Mouse (Mus musculus) cerebellum, adult 2 months (tissue): ENCODE measurements at regions not wholly inside any gene's neighbourhood (a gene's known extent, or its start where the extent isn't known, plus 50 kb on each side); places are given as distances from the start of the nearest gene placed in this dataset.
A peak's percentile ranks its signal among the peaks of the same experiment; 100 is the strongest.
"Not testable (repeated sequence)": the region's sequence is repeated elsewhere in the genome, so short reads cannot be mapped to it uniquely, and the experiment has no call there.

Experiments
- CTCF ChIP-seq: fragments of 200-500 bp; IDR thresholded peaks from 2 replicates; pipeline ENCODE4 v1.5.1; 2011; ENCODE audit warnings: low read depth, mild to moderate bottlenecking, control low read depth, low read length, moderate library complexity, borderline replicate concordance; ENCODE audit not compliant: insufficient read depth
- POLR2A ChIP-seq: fragments of 200-500 bp; IDR thresholded peaks from 2 replicates; pipeline ENCODE4 v1.6.1; 2011; ENCODE audit warnings: low read length, control low read depth, borderline replicate concordance; ENCODE audit not compliant: insufficient read depth

- TF ChIP-seq POLR2A: not testable (repeated sequence)
- TF ChIP-seq CTCF: peak; percentile 25; the same call in 1 of the 2 replicates
Measured at GRCm38 (mm10) chrX:103025495-103025894, 97.3 kb downstream of the 1700018G05Rik start.
